Mouse (Mus musculus): ENCODE measurements around the gene Fxr2. TPM values are rescaled to one million over a fixed set of nuclear protein-coding genes. Genes with fewer than 3 reads are reported as not detected.

The Fxr2 gene
- polyA plus RNA-seq, 1 experiment from 2014 or later = 31.3 TPM

DNA sequence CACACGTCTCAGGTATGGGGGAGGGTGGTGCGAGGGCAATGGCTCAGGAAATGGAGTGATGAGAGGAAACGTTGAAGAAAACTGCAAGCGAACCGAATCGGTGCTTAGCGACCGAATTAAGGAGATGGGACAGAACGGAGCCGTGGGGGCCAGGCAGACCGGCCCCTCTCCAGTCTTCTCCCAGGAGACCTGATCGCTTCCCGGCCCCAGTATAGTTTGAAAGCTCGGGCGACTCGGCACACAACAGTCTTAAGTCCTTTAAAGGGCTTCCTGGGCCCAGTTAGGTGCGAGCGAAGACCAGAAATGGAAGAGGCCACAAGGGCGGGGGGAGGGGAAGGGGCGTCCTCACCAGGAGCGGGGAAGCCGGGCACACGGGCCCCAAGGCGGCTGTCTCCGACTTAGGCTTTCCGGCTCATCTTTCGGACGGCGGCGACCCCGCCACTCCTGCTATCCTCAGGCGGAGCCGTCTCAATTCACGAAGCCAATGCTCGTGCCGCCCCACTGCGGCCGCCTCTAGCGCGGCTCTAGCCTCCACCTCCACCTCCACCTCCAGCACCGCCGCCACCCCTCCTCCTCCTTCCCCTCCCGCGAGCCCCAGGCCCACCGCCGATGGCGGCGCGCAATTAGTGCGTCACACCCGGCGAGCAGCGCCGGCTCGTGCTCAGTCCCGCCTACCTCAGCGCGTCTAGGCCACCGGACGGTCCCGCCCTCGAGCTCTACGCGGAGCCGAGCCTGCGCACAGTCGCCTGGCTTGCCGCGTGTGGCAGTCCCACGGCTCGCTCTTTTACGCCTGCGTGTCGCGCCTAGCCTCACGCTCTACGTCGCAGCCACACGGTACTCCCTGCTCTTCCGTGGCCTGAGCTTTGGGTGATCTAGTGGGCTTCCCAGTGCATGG, 48.8 kb downstream of the Fxr2 start, which contains the start of gene Senp3:
Gene Senp3, minus strand, starts transcription at position 771 of the 895 bp plus-strand sequence.
- under 1% methylated on average over 70 of the region's 80 CpGs for WGBS

GRCm38 (mm10) chr11:69682209-69682839, 49.5 kb downstream of the Fxr2 start:
- no peak for DNase-seq (ENCODE audit: low spot score)

More for the DNA sequence above, 48.8 kb downstream of the Fxr2 start, which contains the start of gene Senp3:
- DNase-seq (ENCODE audit: low spot score) (peak; percentile 97), ATAC-seq (ENCODE audit: low FRiP score) (peak; percentile 95)
- Histone ChIP-seq H3K27me3 (ENCODE audit: control insufficient read depth, insufficient read depth, low read length) (no peaks in the 10 kb centered on the region), H3K9me3 (ENCODE audit: control insufficient read depth, low read length) (no peaks in the 10 kb centered on the region), H3K4me3 (ENCODE audit: low read depth, low read length) (peak within 1 kb of the TSS; percentile 73), H3K4me2 (replicated peaks; ENCODE audit: low read depth, low read length) (peak within 1 kb of the TSS; percentile 90), H3K9ac (ENCODE audit: low read depth, low read length) (peak within 1 kb of the TSS; percentile 82), H3K36me3 (ENCODE audit: control insufficient read depth, insufficient read depth, low read length) (peaks cover 2% of the 10 kb centered on the region; the same call in 1 of the 2 replicates), H3K27ac (ENCODE audit: low read depth, low read length) (peak within 1 kb of the TSS; percentile 83), H3K4me1 (replicated peaks; ENCODE audit: control insufficient read depth, insufficient read depth, low read length) (peaks cover 5% of the 10 kb centered on the region; the same call in 1 of the 2 replicates)

DNA sequence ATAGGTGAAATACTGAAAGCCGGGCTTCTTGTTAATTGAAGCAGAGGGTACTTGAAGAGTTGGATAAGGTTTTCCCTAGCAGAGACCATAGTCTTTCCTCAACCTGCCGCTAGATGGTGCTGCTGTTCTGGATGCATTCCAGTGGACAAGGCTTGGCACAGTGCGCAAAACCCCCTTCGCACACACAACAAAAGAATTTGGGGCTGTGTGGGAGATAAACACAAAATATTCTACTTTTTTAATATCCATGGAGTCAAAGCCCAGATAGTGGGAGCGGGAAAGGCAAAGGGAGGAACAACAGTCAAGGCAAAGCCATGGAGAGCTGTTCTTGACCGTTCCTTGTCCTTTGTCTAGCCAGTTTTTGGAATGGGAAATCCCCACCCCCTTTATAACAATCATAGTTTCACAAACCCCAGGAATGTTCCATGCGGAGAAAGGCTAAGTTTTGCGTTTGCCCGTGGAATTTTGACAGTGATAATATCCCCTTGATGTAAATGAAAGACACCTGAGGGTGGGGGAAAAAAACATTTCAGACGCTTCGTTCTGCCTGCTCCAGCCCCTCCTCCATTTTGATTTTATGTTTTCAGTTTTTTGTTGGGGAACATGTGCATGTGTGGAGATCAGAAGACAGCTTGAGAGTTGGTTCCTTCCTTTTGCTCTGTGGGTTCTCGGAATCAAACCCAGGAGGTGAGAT, 50.2 kb downstream of the Fxr2 start:
- H3K9me3 ChIP-seq (ENCODE audit: control insufficient read depth, low read length) = no peaks in the 10 kb centered on the region
- no peaks in the 10 kb centered on the region for H3K36me3 ChIP-seq (ENCODE audit: control insufficient read depth, insufficient read depth, low read length)
- H3K4me3 ChIP-seq (ENCODE audit: low read depth, low read length) = 0 out of 2 replicates have a peak overlapping the region, but pooled peaks have one; percentile 73
- H3K4me2 ChIP-seq (replicated peaks; ENCODE audit: low read depth, low read length) = no peak overlapping the region
- WGBS = 24% methylated on average over 12 of the region's 12 CpGs
- no peak overlapping the region for H3K27ac ChIP-seq (ENCODE audit: low read depth, low read length)
- no peak overlapping the region; the same call in 1 of the 2 replicates for H3K9ac ChIP-seq (ENCODE audit: low read depth, low read length)
- no peaks in the 10 kb centered on the region for H3K27me3 ChIP-seq (ENCODE audit: control insufficient read depth, insufficient read depth, low read length)
- DNase-seq (ENCODE audit: low spot score) = peak; percentile 95
- ATAC-seq (ENCODE audit: low FRiP score) = peak; percentile 34; the same call in 1 of the 2 replicates
- peaks cover 5% of the 10 kb centered on the region; the same call in 1 of the 2 replicates for H3K4me1 ChIP-seq (replicated peaks; ENCODE audit: control insufficient read depth, insufficient read depth, low read length)

More at GRCm38 (mm10) chr11:69682209-69682839, 49.5 kb downstream of the Fxr2 start:
- peak; percentile 42; the same call in 1 of the 2 replicates for ATAC-seq (ENCODE audit: low FRiP score)
- 27% methylated on average over 24 of the region's 24 CpGs for WGBS
- Histone ChIP-seq H3K4me1 (replicated peaks; ENCODE audit: control insufficient read depth, insufficient read depth, low read length) (peaks cover 5% of the 10 kb centered on the region; the same call in 1 of the 2 replicates), H3K9me3 (ENCODE audit: control insufficient read depth, low read length) (no peaks in the 10 kb centered on the region), H3K9ac (ENCODE audit: low read depth, low read length) (peak overlapping the region; percentile 82), H3K4me2 (replicated peaks; ENCODE audit: low read depth, low read length) (peak overlapping the region; percentile 74), H3K4me3 (ENCODE audit: low read depth, low read length) (peak overlapping the region; percentile 73), H3K27me3 (ENCODE audit: control insufficient read depth, insufficient read depth, low read length) (no peaks in the 10 kb centered on the region), H3K36me3 (ENCODE audit: control insufficient read depth, insufficient read depth, low read length) (no peaks in the 10 kb centered on the region), H3K27ac (ENCODE audit: low read depth, low read length) (peak overlapping the region; percentile 83)

- DNase-seq (ENCODE audit: low spot score) (no peak), ATAC-seq (ENCODE audit: low FRiP score) (no peak)
- Histone ChIP-seq H3K4me3 (ENCODE audit: low read depth, low read length) (no peak overlapping the region), H3K9me3 (ENCODE audit: control insufficient read depth, low read length) (no peaks in the 10 kb centered on the region), H3K4me1 (replicated peaks; ENCODE audit: control insufficient read depth, insufficient read depth, low read length) (peaks cover 5% of the 10 kb centered on the region; the same call in 1 of the 2 replicates), H3K4me2 (replicated peaks; ENCODE audit: low read depth, low read length) (no peak overlapping the region), H3K27me3 (ENCODE audit: control insufficient read depth, insufficient read depth, low read length) (no peaks in the 10 kb centered on the region), H3K27ac (ENCODE audit: low read depth, low read length) (no peak overlapping the region), H3K9ac (ENCODE audit: low read depth, low read length) (no peak overlapping the region; the same call in 1 of the 2 replicates), H3K36me3 (ENCODE audit: control insufficient read depth, insufficient read depth, low read length) (no peaks in the 10 kb centered on the region)
- 79% methylated on average over 7 of the region's 7 CpGs for WGBS
These were observed 50.8 kb downstream of the Fxr2 start for GRCm38 (mm10) chr11:69683576-69683975.

DNA sequence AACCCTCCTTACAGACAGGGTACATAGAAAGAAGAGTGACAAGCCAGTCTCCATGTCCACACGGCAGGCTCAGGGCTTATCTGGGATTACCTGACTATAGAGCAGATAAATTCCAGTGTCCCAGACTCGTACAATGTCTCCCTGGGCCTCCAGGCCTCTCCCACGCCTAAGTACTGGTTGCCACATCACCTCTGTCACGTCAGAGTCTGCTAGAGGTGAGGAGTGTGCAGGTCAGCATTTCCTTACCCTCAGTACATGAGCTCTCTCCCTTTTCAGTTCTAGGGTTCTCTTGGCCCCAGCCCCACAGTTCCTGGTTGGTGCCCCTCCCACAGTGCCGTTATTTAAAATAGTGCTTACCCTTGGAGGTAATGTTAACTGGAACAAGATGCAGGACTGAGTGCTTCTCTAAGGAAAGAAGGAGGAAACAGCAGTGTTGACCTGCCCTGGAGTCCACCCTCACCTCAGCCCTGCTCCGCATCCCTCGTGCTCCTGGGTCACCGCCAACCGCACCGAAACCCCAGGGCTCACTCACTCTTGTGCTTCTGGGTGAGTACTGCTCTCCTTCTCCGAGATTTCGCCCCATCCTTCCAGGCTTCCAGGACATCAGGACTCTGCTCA, 51.4 kb downstream of the Fxr2 start:
- Histone ChIP-seq H3K4me3 (ENCODE audit: low read depth, low read length) (no peak overlapping the region), H3K9me3 (ENCODE audit: control insufficient read depth, low read length) (no peaks in the 10 kb centered on the region), H3K27ac (ENCODE audit: low read depth, low read length) (no peak overlapping the region), H3K36me3 (ENCODE audit: control insufficient read depth, insufficient read depth, low read length) (no peaks in the 10 kb centered on the region), H3K9ac (ENCODE audit: low read depth, low read length) (no peak overlapping the region; the same call in 1 of the 2 replicates), H3K4me2 (replicated peaks; ENCODE audit: low read depth, low read length) (no peak overlapping the region), H3K27me3 (ENCODE audit: control insufficient read depth, insufficient read depth, low read length) (no peaks in the 10 kb centered on the region), H3K4me1 (replicated peaks; ENCODE audit: control insufficient read depth, insufficient read depth, low read length) (peaks cover 5% of the 10 kb centered on the region; the same call in 1 of the 2 replicates)
- DNase-seq (ENCODE audit: low spot score) (no peak), ATAC-seq (ENCODE audit: low FRiP score) (no peak)
- 89% methylated on average over 12 of the region's 12 CpGs for WGBS

DNA sequence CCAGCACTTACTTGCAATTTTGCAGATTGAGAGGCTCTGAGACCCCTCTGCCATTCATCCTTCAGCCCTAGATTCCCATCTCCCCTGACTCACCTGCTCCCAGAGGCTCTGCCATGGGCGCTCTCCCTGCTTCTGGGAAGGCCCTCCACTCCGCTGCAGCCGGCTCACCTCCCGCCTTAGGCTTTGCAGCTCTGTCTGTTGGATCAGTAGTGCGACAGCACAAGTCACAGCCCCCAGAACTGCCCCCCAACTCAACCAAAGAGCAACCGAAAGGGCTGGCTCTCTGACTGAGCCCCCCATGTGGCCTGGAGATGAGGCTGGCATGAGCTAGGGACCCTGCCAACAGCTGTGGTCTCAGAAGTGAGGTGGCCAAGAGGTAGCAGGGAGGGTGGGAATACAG, 52.1 kb downstream of the Fxr2 start:
- H3K9me3 ChIP-seq (ENCODE audit: control insufficient read depth, low read length) = no peaks in the 10 kb centered on the region
- H3K27ac ChIP-seq (ENCODE audit: low read depth, low read length) = no peak overlapping the region
- no peak overlapping the region for H3K4me3 ChIP-seq (ENCODE audit: low read depth, low read length)
- 78% methylated on average over 6 of the region's 6 CpGs for WGBS
- H3K9ac ChIP-seq (ENCODE audit: low read depth, low read length) = no peak overlapping the region
- DNase-seq (ENCODE audit: low spot score) (no peak), ATAC-seq (ENCODE audit: low FRiP score) (no peak)
- peaks cover 5% of the 10 kb centered on the region; the same call in 1 of the 2 replicates for H3K4me1 ChIP-seq (replicated peaks; ENCODE audit: control insufficient read depth, insufficient read depth, low read length)
- no peak overlapping the region for H3K4me2 ChIP-seq (replicated peaks; ENCODE audit: low read depth, low read length)
- H3K27me3 ChIP-seq (ENCODE audit: control insufficient read depth, insufficient read depth, low read length) = no peaks in the 10 kb centered on the region
- H3K36me3 ChIP-seq (ENCODE audit: control insufficient read depth, insufficient read depth, low read length) = no peaks in the 10 kb centered on the region

- H3K36me3 ChIP-seq (ENCODE audit: control insufficient read depth, insufficient read depth, low read length) = no peaks in the 10 kb centered on the region
- ATAC-seq (ENCODE audit: low FRiP score) = no peak
- no peak within 1 kb of the TSS for H3K4me3 ChIP-seq (ENCODE audit: low read depth, low read length)
- WGBS = 68% methylated on average over 10 of the region's 10 CpGs
- H3K4me2 ChIP-seq (replicated peaks; ENCODE audit: low read depth, low read length) = no peak within 1 kb of the TSS
- no peaks in the 10 kb centered on the region for H3K27me3 ChIP-seq (ENCODE audit: control insufficient read depth, insufficient read depth, low read length)
- no peaks in the 10 kb centered on the region for H3K9me3 ChIP-seq (ENCODE audit: control insufficient read depth, low read length)
- H3K9ac ChIP-seq (ENCODE audit: low read depth, low read length) = no peak within 1 kb of the TSS; the same call in 1 of the 2 replicates
- peaks cover 3% of the 10 kb centered on the region; the same call in 1 of the 2 replicates for H3K4me1 ChIP-seq (replicated peaks; ENCODE audit: control insufficient read depth, insufficient read depth, low read length)
- no peak within 1 kb of the TSS for H3K27ac ChIP-seq (ENCODE audit: low read depth, low read length)
- DNase-seq (ENCODE audit: low spot score) = no peak
These were observed 52.8 kb downstream of the Fxr2 start, which contains the start of gene Tnfsf13 for GRCm38 (mm10) chr11:69685526-69686148. Gene Tnfsf13 (minus strand): TSS chr11:69685784.
